In genomic region chr2:154651363-154651762, GRCm38 (mm10) we compare ENCODE assay signal across 8 mouse cellular contexts. TPM values are rescaled to one million over a fixed set of nuclear protein-coding genes. Genes with fewer than 3 reads are reported as not detected.
DNase-seq lines count a peak whose midpoint lies in the region; ATAC-seq and TF ChIP-seq lines count a peak whose summit lies in the region.

TSS of gene Chmp4b (plus strand) at chr2:154651705.

- no peak within 1 kb of the TSS for H3K4me2 ChIP-seq in hindbrain, embryonic 15.5 days
- no peak within 1 kb of the TSS for H3K4me2 ChIP-seq in midbrain, embryonic 13.5 days (replicated peaks)

- H3K27me3 ChIP-seq in C2C12 (ENCODE audit: control insufficient read depth, insufficient read depth, insufficient read length) = peaks cover 9% of the 10 kb centered on the region
- H3K27me3 ChIP-seq in hindbrain, embryonic 15.5 days = no peaks in the 10 kb centered on the region
- H3K27me3 ChIP-seq in midbrain, embryonic 13.5 days = no peaks in the 10 kb centered on the region

- no peak for DNase-seq in adrenal gland, postnatal 36 days
- DNase-seq in forelimb bud, embryonic 11.5 days (ENCODE audit: low read depth, low spot score) = peak; percentile 39
- no peak for DNase-seq in left cerebral cortex, postnatal 4 days
- no peak for DNase-seq in thymus, adult 18-20 months
- no peak for DNase-seq in Muller cell, postnatal 12 days (ENCODE audit: inconsistent ontology term)

- no peak within 1 kb of the TSS for H3ac ChIP-seq in C2C12 (ENCODE audit: control insufficient read depth, insufficient read length, low read depth)

- no peaks in the 10 kb centered on the region for H3K79me2 ChIP-seq in C2C12 (ENCODE audit: control insufficient read depth, insufficient read depth)

- H3K9ac ChIP-seq in hindbrain, embryonic 15.5 days = no peak within 1 kb of the TSS
- no peak within 1 kb of the TSS for H3K9ac ChIP-seq in midbrain, embryonic 13.5 days (replicated peaks)

- WGBS in hindbrain, embryonic 15.5 days = 66% methylated on average over 8 of the region's 8 CpGs
- 60% methylated on average over 8 of the region's 8 CpGs for WGBS in midbrain, embryonic 13.5 days

- no peak within 1 kb of the TSS for H3K27ac ChIP-seq in hindbrain, embryonic 15.5 days (replicated peaks)
- H3K27ac ChIP-seq in midbrain, embryonic 13.5 days = no peak within 1 kb of the TSS

- intact Hi-C loops in left cerebral cortex, postnatal 4 days (cut with DNase I) = no loop called here

- H3K4me3 ChIP-seq in C2C12 (ENCODE audit: insufficient read depth, poor library complexity, severe bottlenecking) = no peak within 1 kb of the TSS
- H3K4me3 ChIP-seq in hindbrain, embryonic 15.5 days = no peak within 1 kb of the TSS
- no peak within 1 kb of the TSS for H3K4me3 ChIP-seq in midbrain, embryonic 13.5 days (replicated peaks)

- peaks cover 2% of the 10 kb centered on the region; the same call in 1 of the 2 replicates for H3K4me1 ChIP-seq in hindbrain, embryonic 15.5 days (replicated peaks)
- peaks cover 6% of the 10 kb centered on the region; the same call in 1 of the 2 replicates for H3K4me1 ChIP-seq in midbrain, embryonic 13.5 days (replicated peaks)

- no peak for ATAC-seq in hindbrain, embryonic 15.5 days (ENCODE audit: low FRiP score, low read depth)
- ATAC-seq in midbrain, embryonic 13.5 days = no peak

- H3K79me3 ChIP-seq in C2C12 (ENCODE audit: low read depth) = no peaks in the 10 kb centered on the region

- no peaks in the 10 kb centered on the region for H3K36me3 ChIP-seq in C2C12 (ENCODE audit: control insufficient read depth, insufficient read depth)
- H3K36me3 ChIP-seq in hindbrain, embryonic 15.5 days = 0 out of 2 replicates have a peak, but pooled peaks cover 1% of the 10 kb centered on the region
- H3K36me3 ChIP-seq in midbrain, embryonic 13.5 days = peaks cover 2% of the 10 kb centered on the region; the same call in 1 of the 2 replicates

- no peak for TF ChIP-seq CTCF in C2C12 (IDR thresholded peaks at IDR 0.05; ENCODE audit: control insufficient read depth, insufficient read depth, insufficient read length)

- H3K9me3 ChIP-seq in hindbrain, embryonic 15.5 days = no peaks in the 10 kb centered on the region
- no peaks in the 10 kb centered on the region for H3K9me3 ChIP-seq in midbrain, embryonic 13.5 days

TF ChIP-seq in C2C12, 6 proteins besides CTCF, POLR2A, EP300 and RAD21:
- no peak for TF ChIP-seq MYOD1 (IDR thresholded peaks at IDR 0.05; ENCODE audit: control insufficient read depth, insufficient read length, low read depth)
- no peak for TF ChIP-seq MYOG (IDR thresholded peaks at IDR 0.05; ENCODE audit: control insufficient read depth, extremely low read depth, insufficient read length)
- no peak for TF ChIP-seq MAX (IDR thresholded peaks at IDR 0.05)
- TF ChIP-seq CEBPB (IDR thresholded peaks at IDR 0.05; ENCODE audit: low read depth) = no peak
- TF ChIP-seq USF1 (IDR thresholded peaks at IDR 0.05; ENCODE audit: low read depth) = no peak
- no peak for TF ChIP-seq FOSL1 (IDR thresholded peaks at IDR 0.05; ENCODE audit: insufficient read depth, low read length, poor library complexity, severe bottlenecking)
TF ChIP-seq in C2C12: peak in this region for 0.

RNA-seq across cellular contexts. Expression of gene Chmp4b, which starts in this region (rescaled TPM):
- polyA plus RNA-seq in C2C12 (2012; fragmentation: generic; extraction: Trizol) = 123 TPM
- 100 to 1,000 TPM; 220 to 259 TPM for total RNA-seq in adrenal gland, postnatal 36 days (2021)
- 26.4 and 32.0 TPM in 2 replicates for polyA plus RNA-seq in hindbrain, embryonic 15.5 days (2015; fragmentation: Nextera tagmentation; extraction: Ambion mirVana)
- 100 to 1,000 TPM; 182 to 201 TPM for total RNA-seq in left cerebral cortex, postnatal 4 days (2021)
- polyA plus RNA-seq in midbrain, embryonic 13.5 days (2015; fragmentation: Nextera tagmentation; extraction: Ambion mirVana) = 22.2 and 27.2 TPM in 2 replicates
